Mouse (Mus musculus) testis, postnatal 14 days (tissue): ENCODE measurements at regions not wholly inside any gene's neighbourhood (a gene's known extent, or its start where the extent isn't known, plus 50 kb on each side); places are given as distances from the start of the nearest gene placed in this dataset.

ENCODE experiments used
- DNase-seq: peaks from one replicate; pipeline ENCODE4 v3.0.0; 2021; ENCODE audit warnings: low spot score

- DNase-seq: no peak
These were observed 232.0 kb downstream of the Clic5 start for GRCm38 (mm10) chr17:44420098-44421070.

GRCm38 (mm10) chr17:44422161-44422560, 233.8 kb downstream of the Clic5 start:
- DNase-seq: no peak

DNA sequence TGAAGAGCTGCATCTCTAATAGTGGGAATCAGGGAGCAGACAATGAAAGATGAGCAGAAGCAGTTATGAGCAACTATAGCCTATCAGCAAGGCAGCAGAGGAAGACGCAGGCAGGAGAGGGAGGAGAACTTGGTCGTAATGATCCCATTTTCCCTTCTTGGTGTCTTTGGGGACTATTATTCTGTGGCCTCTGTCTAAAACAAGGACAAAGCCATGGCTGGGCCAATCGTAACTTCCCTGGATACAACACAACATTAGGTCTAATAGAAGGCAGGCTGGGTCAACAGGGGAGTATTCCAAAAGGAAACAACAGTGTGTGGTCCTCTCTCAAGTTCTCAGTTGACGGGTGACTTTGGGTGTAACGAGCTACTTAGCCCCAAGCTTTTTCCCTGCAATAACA, 234.5 kb downstream of the Clic5 start:
- DNase-seq: no peak

GRCm38 (mm10) chr17:44423471-44423985, 235.1 kb downstream of the Clic5 start:
- no peak for DNase-seq

- no peak for DNase-seq
These were observed 244.3 kb downstream of the Clic5 start for GRCm38 (mm10) chr17:44432524-44433295.

GRCm38 (mm10) chr17:44433296-44433653, 244.9 kb downstream of the Clic5 start:
- DNase-seq: no peak

- no peak for DNase-seq
These were observed 248.2 kb downstream of the Clic5 start for GRCm38 (mm10) chr17:44436536-44437043.

DNA sequence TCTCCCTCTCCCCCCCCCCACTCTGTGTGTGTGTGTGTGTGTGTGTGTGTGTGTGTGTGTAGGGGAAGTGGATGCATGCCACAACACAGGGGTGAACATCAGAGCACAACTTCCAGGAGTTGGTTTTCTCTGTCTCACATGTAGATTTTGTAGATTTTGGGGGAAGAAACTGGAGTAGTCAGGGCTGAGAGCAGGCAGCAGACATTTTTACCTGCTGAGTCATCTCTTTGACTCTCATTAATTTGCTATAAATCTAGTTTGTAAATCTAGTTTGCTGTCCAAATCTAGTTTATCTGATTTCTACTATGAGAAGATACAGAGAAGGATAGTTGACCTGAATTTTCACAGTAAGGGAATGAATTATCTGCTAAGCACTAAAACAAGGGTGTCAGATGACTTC, 250.1 kb downstream of the Clic5 start:
- DNase-seq: no peak

- no peak for DNase-seq
These were observed 255.1 kb downstream of the Clic5 start for GRCm38 (mm10) chr17:44443460-44443859.

GRCm38 (mm10) chr17:44445361-44445760, 257.0 kb downstream of the Clic5 start:
- no peak for DNase-seq
